8 mouse cellular contexts compared by ENCODE assay signal in the genomic region with DNA sequence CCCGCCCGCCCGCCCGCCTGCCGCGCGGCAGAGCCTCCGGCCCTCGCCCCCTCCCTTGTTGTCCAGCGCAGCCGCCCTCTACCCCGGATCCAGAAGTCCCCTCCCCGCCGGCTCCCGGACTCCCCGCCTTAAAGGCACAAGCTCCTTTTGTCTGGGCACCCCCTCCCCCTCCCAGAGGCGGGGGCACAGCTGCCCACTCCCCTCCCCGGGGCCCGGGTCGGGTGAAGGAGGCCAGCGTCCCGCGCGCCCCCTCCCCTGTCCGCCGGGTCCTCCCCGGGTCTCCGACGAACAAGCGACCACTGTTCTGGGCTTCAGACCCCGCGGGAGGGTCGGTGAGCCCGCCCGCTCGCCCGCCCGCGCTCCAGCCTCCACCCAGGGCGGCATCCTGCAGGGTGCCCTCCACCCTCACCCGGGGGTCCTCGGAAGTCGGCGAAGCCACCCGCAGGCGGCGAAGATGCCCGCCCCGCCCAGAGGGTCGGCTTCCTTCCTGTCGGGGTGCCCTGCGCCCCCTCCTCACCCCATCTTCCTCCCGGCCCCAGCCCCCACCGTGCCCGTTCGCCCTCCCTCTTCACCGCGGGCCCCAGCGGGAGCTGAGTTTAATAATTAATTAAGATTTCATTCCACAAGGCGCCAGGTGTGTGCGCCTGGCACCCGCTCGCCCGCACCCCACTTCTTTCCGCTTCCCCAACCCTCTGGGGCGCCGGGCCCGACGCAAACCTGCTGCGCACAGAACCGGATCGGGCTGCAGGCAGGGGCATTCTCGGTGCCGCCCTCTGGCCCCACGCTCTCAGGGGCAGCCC. TPM values are rescaled to one million over a fixed set of nuclear protein-coding genes. Genes with fewer than 3 reads are reported as not detected.
DNase-seq lines count a peak whose midpoint lies in the region; ATAC-seq and TF ChIP-seq lines count a peak whose summit lies in the region.

A gene (minus strand): TSS at position 746 of the 800 bp plus-strand sequence.

- TF ChIP-seq CTCF in ES-Bruce4 (IDR thresholded peaks at IDR 0.05; ENCODE audit: low read depth, low read length): no peak
- no peak for TF ChIP-seq CTCF in cerebellum, adult 2 months (IDR thresholded peaks at IDR 0.05; ENCODE audit: borderline replicate concordance, insufficient read depth, low read depth, low read length)
- no peak; the same call in 1 of the 2 replicates for TF ChIP-seq CTCF in thymus, adult 2 months (IDR thresholded peaks at IDR 0.05; ENCODE audit: borderline replicate concordance, control insufficient read depth, extremely low read depth, insufficient read depth, low read length, poor library complexity)

- ATAC-seq in forebrain, embryonic 16.5 days: peak; percentile 85
- ATAC-seq in liver, embryonic 16.5 days (ENCODE audit: low read depth): peak; percentile 19
- ATAC-seq in neural tube, embryonic 14.5 days (ENCODE audit: low read depth): peak; percentile 87

- H3K27me3 ChIP-seq in ES-Bruce4 (ENCODE audit: control insufficient read depth, insufficient read depth, low read length, poor library complexity, severe bottlenecking): peaks cover 10% of the 10 kb centered on the region
- H3K27me3 ChIP-seq in cerebellum, adult 2 months (ENCODE audit: control insufficient read depth, insufficient read depth, low read length): no peaks in the 10 kb centered on the region
- H3K27me3 ChIP-seq in forebrain, embryonic 16.5 days (replicated peaks; ENCODE audit: control insufficient read depth, insufficient read depth, low read length): no peaks in the 10 kb centered on the region
- no peaks in the 10 kb centered on the region; the same call in 1 of the 2 replicates for H3K27me3 ChIP-seq in liver, embryonic 16.5 days (ENCODE audit: control insufficient read depth, insufficient read depth, low read depth, low read length)
- no peaks in the 10 kb centered on the region for H3K27me3 ChIP-seq in neural tube, embryonic 14.5 days (ENCODE audit: control insufficient read depth, insufficient read depth, low read length)
- H3K27me3 ChIP-seq in thymus, adult 2 months (ENCODE audit: control insufficient read depth, insufficient read depth, low read length): no peaks in the 10 kb centered on the region

- intact Hi-C loops in heart, postnatal 10 days (cut with DNase I): loop anchor here (2.0 kb wide), 1 partner anchor 99 kb away; no protein-coding TSS in a partner anchor

- no peaks in the 10 kb centered on the region for H3K36me3 ChIP-seq in ES-Bruce4 (ENCODE audit: control insufficient read depth, insufficient read depth, low read length, poor library complexity, severe bottlenecking)
- no peaks in the 10 kb centered on the region for H3K36me3 ChIP-seq in forebrain, embryonic 16.5 days (ENCODE audit: control insufficient read depth, insufficient read depth)
- no peaks in the 10 kb centered on the region; the same call in 1 of the 2 replicates for H3K36me3 ChIP-seq in liver, embryonic 16.5 days (ENCODE audit: control insufficient read depth, insufficient read depth)
- no peaks in the 10 kb centered on the region for H3K36me3 ChIP-seq in neural tube, embryonic 14.5 days (ENCODE audit: control insufficient read depth, insufficient read depth, low read length)
- no peaks in the 10 kb centered on the region; the same call in 1 of the 2 replicates for H3K36me3 ChIP-seq in thymus, adult 2 months (ENCODE audit: control insufficient read depth, insufficient read depth, low read length)

- peak within 1 kb of the TSS; percentile 85 for H3K9ac ChIP-seq in ES-Bruce4 (ENCODE audit: low read depth, poor library complexity, severe bottlenecking)
- peak within 1 kb of the TSS; percentile 95 for H3K9ac ChIP-seq in forebrain, embryonic 16.5 days (replicated peaks; ENCODE audit: low read depth, low read length)
- peak within 1 kb of the TSS; percentile 95 for H3K9ac ChIP-seq in liver, embryonic 16.5 days (ENCODE audit: low read depth, low read length)
- H3K9ac ChIP-seq in neural tube, embryonic 14.5 days (replicated peaks; ENCODE audit: low read depth, low read length): peak within 1 kb of the TSS; percentile 88

- H3K4me3 ChIP-seq in ES-Bruce4 (ENCODE audit: low read depth, low read length): peak within 1 kb of the TSS; percentile 79
- peak within 1 kb of the TSS; percentile 85 for H3K4me3 ChIP-seq in cerebellum, adult 2 months (replicated peaks; ENCODE audit: insufficient read depth, low read depth, low read length)
- peak within 1 kb of the TSS; percentile 93 for H3K4me3 ChIP-seq in forebrain, embryonic 16.5 days (replicated peaks; ENCODE audit: low read length)
- H3K4me3 ChIP-seq in liver, embryonic 16.5 days (ENCODE audit: low read depth, low read length): peak within 1 kb of the TSS; percentile 84
- H3K4me3 ChIP-seq in neural tube, embryonic 14.5 days (ENCODE audit: low read depth, low read length): peak within 1 kb of the TSS; percentile 68
- peak within 1 kb of the TSS; percentile 64 for H3K4me3 ChIP-seq in thymus, adult 2 months (ENCODE audit: control insufficient read depth, insufficient read depth, low read length)

- DNase-seq in cerebellum, adult 2 months: peak; percentile 73 to 75
- peak; percentile 87 to 88 for DNase-seq in heart, postnatal 10 days
- peak; percentile 88 to 94 for DNase-seq in kidney, postnatal 4 days
- DNase-seq in thymus, adult 2 months: peak; percentile 82

- H3K4me2 ChIP-seq in forebrain, embryonic 16.5 days (ENCODE audit: low read length): peak within 1 kb of the TSS; percentile 81
- peak within 1 kb of the TSS; percentile 98 for H3K4me2 ChIP-seq in liver, embryonic 16.5 days (ENCODE audit: low read depth, low read length)
- H3K4me2 ChIP-seq in neural tube, embryonic 14.5 days (ENCODE audit: low read depth, low read length): peak within 1 kb of the TSS; percentile 83

- TF ChIP-seq EP300 in ES-Bruce4 (IDR thresholded peaks at IDR 0.05; ENCODE audit: insufficient read depth, low read depth, low read length): no peak

- TF ChIP-seq POLR2A in ES-Bruce4 (IDR thresholded peaks at IDR 0.05; ENCODE audit: insufficient read depth, low read length): no peak
- TF ChIP-seq POLR2A in cerebellum, adult 2 months (IDR thresholded peaks at IDR 0.05; ENCODE audit: borderline replicate concordance, insufficient read depth, low read length): 0 out of 2 replicates have a peak, but pooled peaks have one; percentile 17
- peak; percentile 51; the same call in 1 of the 2 replicates for TF ChIP-seq POLR2A in thymus, adult 2 months (IDR thresholded peaks at IDR 0.05; ENCODE audit: control insufficient read depth, extremely low read depth, insufficient read depth, low read length, poor library complexity)

- no peaks in the 10 kb centered on the region for H3K9me3 ChIP-seq in ES-Bruce4 (replicated peaks; ENCODE audit: control insufficient read depth, insufficient read depth, low read length, poor library complexity, severe bottlenecking)
- H3K9me3 ChIP-seq in forebrain, embryonic 16.5 days (ENCODE audit: control insufficient read depth, low read length): no peaks in the 10 kb centered on the region
- H3K9me3 ChIP-seq in liver, embryonic 16.5 days (replicated peaks; ENCODE audit: control insufficient read depth, low read length): no peaks in the 10 kb centered on the region
- H3K9me3 ChIP-seq in neural tube, embryonic 14.5 days (ENCODE audit: control insufficient read depth, low read length): no peaks in the 10 kb centered on the region

- H3K4me1 ChIP-seq in ES-Bruce4 (ENCODE audit: control insufficient read depth, insufficient read depth, low read length): no peaks in the 10 kb centered on the region
- H3K4me1 ChIP-seq in cerebellum, adult 2 months (ENCODE audit: control insufficient read depth, insufficient read depth, low read length): peaks cover 5% of the 10 kb centered on the region
- peaks cover 22% of the 10 kb centered on the region for H3K4me1 ChIP-seq in forebrain, embryonic 16.5 days (replicated peaks; ENCODE audit: control insufficient read depth, insufficient read depth, low read length)
- H3K4me1 ChIP-seq in liver, embryonic 16.5 days (ENCODE audit: control insufficient read depth, low read depth, low read length): peaks cover 50% of the 10 kb centered on the region
- H3K4me1 ChIP-seq in neural tube, embryonic 14.5 days (ENCODE audit: control insufficient read depth, insufficient read depth, low read length): peaks cover 23% of the 10 kb centered on the region
- H3K4me1 ChIP-seq in thymus, adult 2 months (replicated peaks; ENCODE audit: control insufficient read depth, insufficient read depth, low read length): peaks cover 25% of the 10 kb centered on the region

- H3K27ac ChIP-seq in ES-Bruce4 (ENCODE audit: insufficient read depth, low read length): no peak within 1 kb of the TSS
- H3K27ac ChIP-seq in cerebellum, adult 2 months (ENCODE audit: insufficient read depth, low read length): peak within 1 kb of the TSS; percentile 24; the same call in 1 of the 2 replicates
- peak within 1 kb of the TSS; percentile 85 for H3K27ac ChIP-seq in forebrain, embryonic 16.5 days (ENCODE audit: low read length)
- peak within 1 kb of the TSS; percentile 97 for H3K27ac ChIP-seq in liver, embryonic 16.5 days (ENCODE audit: low read length)
- peak within 1 kb of the TSS; percentile 84 for H3K27ac ChIP-seq in neural tube, embryonic 14.5 days (ENCODE audit: low read depth, low read length)
- peak within 1 kb of the TSS; percentile 45 for H3K27ac ChIP-seq in thymus, adult 2 months (ENCODE audit: control insufficient read depth, insufficient read depth, low read length)

- 3% methylated on average over 59 of the region's 75 CpGs for WGBS in cerebellum, adult 2 months
- WGBS in forebrain, embryonic 16.5 days: under 1% methylated on average over 55 of the region's 75 CpGs
- WGBS in liver, embryonic 16.5 days (ENCODE audit: insufficient replicate concordance): under 1% methylated on average over 69 of the region's 75 CpGs
- under 1% methylated on average over 48 of the region's 75 CpGs for WGBS in neural tube, embryonic 14.5 days
- 1% methylated on average over 71 of the region's 75 CpGs for WGBS in thymus, adult 2 months

RNA-seq across cellular contexts. Expression of the gene that starts here (rescaled TPM):
- polyA plus RNA-seq in ES-Bruce4 (2011; ENCODE audit: insufficient read depth, insufficient read length, low read depth, missing spikeins): 12.5 and 12.8 TPM in 2 replicates
- 31.1 and 31.3 TPM in 2 replicates for polyA plus RNA-seq in cerebellum, adult 2 months (2012; rRNA removed)
- polyA plus RNA-seq in forebrain, embryonic 16.5 days (2015; fragmentation: Nextera tagmentation; extraction: Ambion mirVana): 11.2 and 16.1 TPM in 2 replicates
- 100 to 1,000 TPM; 187 to 200 TPM for total RNA-seq in heart, postnatal 10 days (2021)
- polyA plus RNA-seq in liver, embryonic 16.5 days (2015; fragmentation: Nextera tagmentation; extraction: Ambion mirVana): 6.1 and 8.3 TPM in 2 replicates
- polyA plus RNA-seq in neural tube, embryonic 14.5 days (2014; fragmentation: Nextera tagmentation; extraction: Ambion mirVana): 10.2 and 11.6 TPM in 2 replicates
- 211 and 230 TPM in 2 replicates for polyA plus RNA-seq in thymus, adult 2 months (2012; rRNA removed)

Comparison
In these comparisons a context has a peak if more than half of its experiments do, and no peak if none do; other contexts are left out.
1. ATAC-seq: peak in every context shown above with its lines; median percentile 87 in neural tube, embryonic 14.5 days; 85 in forebrain, embryonic 16.5 days; 19 in liver, embryonic 16.5 days.